Mouse (Mus musculus) yolk sac, embryonic 10.5 days (tissue): ENCODE data around the gene Olfr506.
"Not testable (repeated sequence)": the region's sequence is repeated elsewhere in the genome, so short reads cannot be mapped to it uniquely, and the experiment has no call there.

ENCODE experiments used
- DNase-seq: peaks from one replicate; pipeline ENCODE4 v3.0.0-alpha.2; 2017; ENCODE audit warnings: low spot score

Olfr506 gene

GRCm38 (mm10) chr7:108610487-108610886 is at the start of gene Olfr506:
Gene Olfr506, plus strand, starts transcription at chr7:108610787.
- no peak for DNase-seq

GRCm38 (mm10) chr7:108565693-108566092 is 44.9 kb upstream of the Olfr506 start, which contains the start of gene Olfr504:
Gene Olfr504, minus strand, starts transcription at chr7:108565793.
- DNase-seq: no peak

- no peak for DNase-seq
These were observed 20.8 kb upstream of the Olfr506 start for GRCm38 (mm10) chr7:108589797-108590196.

GRCm38 (mm10) chr7:108601916-108602315 is 8.7 kb upstream of the Olfr506 start:
- not testable (repeated sequence) for DNase-seq

- DNase-seq: no peak
These were observed 3.5 kb downstream of the Olfr506 start for GRCm38 (mm10) chr7:108614110-108614509.

GRCm38 (mm10) chr7:108616781-108617180 is 6.2 kb downstream of the Olfr506 start:
- DNase-seq: not testable (repeated sequence)

GRCm38 (mm10) chr7:108621514-108621913 is 10.9 kb downstream of the Olfr506 start, which contains the start of gene Olfr507:
Gene Olfr507, plus strand, starts transcription at chr7:108621814.
- DNase-seq: no peak

GRCm38 (mm10) chr7:108629694-108630093 is 19.1 kb downstream of the Olfr506 start, which contains the start of gene Olfr508:
Gene Olfr508, plus strand, starts transcription at chr7:108629994.
- DNase-seq: no peak

GRCm38 (mm10) chr7:108651806-108652205 is 41.2 kb downstream of the Olfr506 start, which contains the start of gene Olfr509:
Gene Olfr509, minus strand, starts transcription at chr7:108651906.
- no peak for DNase-seq

- no peak for DNase-seq
These were observed 51.8 kb downstream of the Olfr506 start for GRCm38 (mm10) chr7:108662419-108662818.
